Mouse (Mus musculus) spleen, postnatal 10 days (tissue): Measurements from ENCODE around the gene Copg2.
"Not testable (repeated sequence)": the region's sequence is repeated elsewhere in the genome, so short reads cannot be mapped to it uniquely, and the experiment has no call there.

Experiments
- DNase-seq, 2 experiments: peaks; one replicate each; pipeline ENCODE4 v3.0.0; 2021 to 2022; ENCODE audit warnings: low spot score in 2 of 2

Gene Copg2

GRCm38 (mm10) chr6:30832241-30832640 is 64.4 kb downstream of the Copg2 start:
- DNase-seq, result no peak

GRCm38 (mm10) chr6:30813626-30814025 is 83.0 kb downstream of the Copg2 start:
- DNase-seq, result no peak

GRCm38 (mm10) chr6:30805053-30805752 is 91.4 kb downstream of the Copg2 start:
- no peak for DNase-seq

GRCm38 (mm10) chr6:30804389-30805052 is 92.1 kb downstream of the Copg2 start:
- DNase-seq, result peak; percentile 41 to 54

- not testable (repeated sequence) for DNase-seq
These were observed 93.7 kb downstream of the Copg2 start for GRCm38 (mm10) chr6:30802915-30803314.

GRCm38 (mm10) chr6:30751209-30751608 is 145.4 kb downstream of the Copg2 start:
- no peak for DNase-seq

- DNase-seq, result no peak
These were observed 146.1 kb downstream of the Copg2 start for GRCm38 (mm10) chr6:30750482-30750881.

GRCm38 (mm10) chr6:30749892-30750291 is 146.7 kb downstream of the Copg2 start:
- DNase-seq, result no peak

GRCm38 (mm10) chr6:30749042-30749689 is 147.4 kb downstream of the Copg2 start:
- DNase-seq, result no peak

GRCm38 (mm10) chr6:30748358-30748910 is 148.2 kb downstream of the Copg2 start:
- no peak for DNase-seq

- no peak for DNase-seq
These were observed 148.8 kb downstream of the Copg2 start for GRCm38 (mm10) chr6:30747631-30748357.

- DNase-seq, result no peak
These were observed 151.0 kb downstream of the Copg2 start for GRCm38 (mm10) chr6:30745591-30745990.

- no peak for DNase-seq
These were observed 151.7 kb downstream of the Copg2 start for GRCm38 (mm10) chr6:30744846-30745245.

- DNase-seq, result no peak
These were observed 157.3 kb downstream of the Copg2 start for GRCm38 (mm10) chr6:30739177-30739747.

- no peak for DNase-seq
These were observed 158.1 kb downstream of the Copg2 start for GRCm38 (mm10) chr6:30738464-30739006.

- no peak for DNase-seq
These were observed 158.8 kb downstream of the Copg2 start for GRCm38 (mm10) chr6:30737548-30738463.

- peak in 1 of 2 experiments; percentile 47 for DNase-seq
These were observed 159.6 kb downstream of the Copg2 start for GRCm38 (mm10) chr6:30736864-30737547.

GRCm38 (mm10) chr6:30736372-30736762 is 160.2 kb downstream of the Copg2 start:
- no peak for DNase-seq

GRCm38 (mm10) chr6:30735728-30736371 is 160.7 kb downstream of the Copg2 start:
- no peak for DNase-seq
